Mouse (Mus musculus) R1 (cell line): ENCODE results near the gene BC029722.

Experiments used
- DNase-seq: peaks from one replicate; pipeline ENCODE4 v3.0.0-alpha.2; 2018; ENCODE audit warnings: low read depth, low spot score

The BC029722 gene

GRCm38 (mm10) chr2:155779066-155779465, 40.2 kb downstream of the BC029722 start:
- no peak for DNase-seq

DNA sequence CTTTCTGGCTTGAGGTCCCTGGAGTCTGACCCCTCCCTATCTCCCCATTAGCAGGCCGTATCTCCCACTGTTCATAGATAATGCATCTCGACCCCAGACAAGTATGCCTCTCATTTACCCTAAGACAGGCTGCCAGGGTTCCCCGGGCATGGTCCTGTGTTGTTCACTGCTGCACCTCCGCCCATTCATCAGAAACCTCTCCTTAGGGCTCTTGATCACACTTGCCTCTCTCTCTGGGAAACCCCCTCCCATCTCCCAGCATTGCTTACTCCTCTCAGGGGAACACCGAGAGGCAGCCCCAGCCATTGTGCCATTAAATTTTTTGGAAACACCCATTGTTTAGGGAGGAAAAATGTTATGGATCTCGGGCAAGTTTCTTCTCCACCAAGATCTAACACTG, 41.2 kb downstream of the BC029722 start:
- DNase-seq, result no peak

DNA sequence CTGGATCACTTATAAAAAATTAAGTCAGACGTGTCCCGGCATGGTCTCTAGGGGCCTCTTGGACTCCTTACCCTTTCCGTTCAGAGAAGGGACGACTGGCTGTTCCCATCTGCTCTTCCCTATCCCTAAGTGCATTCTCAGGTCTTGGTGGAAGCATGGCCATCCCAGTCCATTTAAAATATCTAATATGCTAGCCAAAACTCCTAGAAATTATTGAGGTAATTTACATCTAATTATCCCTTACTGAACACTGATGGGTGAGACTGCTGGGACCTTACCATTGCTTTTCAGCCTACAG, 41.6 kb downstream of the BC029722 start:
- DNase-seq, result no peak

GRCm38 (mm10) chr2:155776824-155777687, 42.2 kb downstream of the BC029722 start:
- no peak for DNase-seq

DNA sequence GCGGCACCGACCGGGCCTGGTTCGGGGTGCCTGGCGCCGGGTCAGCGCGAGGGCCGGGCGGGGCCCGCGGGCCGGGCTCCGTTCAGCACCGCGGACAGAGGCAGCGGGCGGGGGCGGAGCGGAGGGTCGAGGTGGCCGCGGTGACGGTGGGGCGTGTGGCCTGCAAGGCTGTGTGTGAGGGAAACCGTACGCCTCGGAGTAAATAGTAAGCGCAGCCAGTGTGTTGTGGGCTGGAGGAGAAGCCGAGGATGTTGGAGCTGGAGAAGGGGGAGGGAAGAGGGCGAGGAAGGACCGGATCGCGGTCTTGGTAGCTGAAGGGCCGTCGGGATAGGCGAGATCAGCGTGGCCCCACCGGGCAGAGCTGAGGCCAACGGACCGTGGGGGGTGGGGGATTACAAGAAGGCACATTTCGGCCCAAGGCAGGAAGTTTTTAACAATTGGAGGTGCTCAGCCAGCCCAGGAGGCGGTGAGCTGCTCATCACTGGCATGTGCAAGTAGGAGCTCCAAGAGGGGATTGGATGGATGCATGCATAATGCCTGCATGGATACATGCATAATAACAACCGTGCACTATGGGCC, 43.5 kb downstream of the BC029722 start:
- DNase-seq, result peak; percentile 59

DNA sequence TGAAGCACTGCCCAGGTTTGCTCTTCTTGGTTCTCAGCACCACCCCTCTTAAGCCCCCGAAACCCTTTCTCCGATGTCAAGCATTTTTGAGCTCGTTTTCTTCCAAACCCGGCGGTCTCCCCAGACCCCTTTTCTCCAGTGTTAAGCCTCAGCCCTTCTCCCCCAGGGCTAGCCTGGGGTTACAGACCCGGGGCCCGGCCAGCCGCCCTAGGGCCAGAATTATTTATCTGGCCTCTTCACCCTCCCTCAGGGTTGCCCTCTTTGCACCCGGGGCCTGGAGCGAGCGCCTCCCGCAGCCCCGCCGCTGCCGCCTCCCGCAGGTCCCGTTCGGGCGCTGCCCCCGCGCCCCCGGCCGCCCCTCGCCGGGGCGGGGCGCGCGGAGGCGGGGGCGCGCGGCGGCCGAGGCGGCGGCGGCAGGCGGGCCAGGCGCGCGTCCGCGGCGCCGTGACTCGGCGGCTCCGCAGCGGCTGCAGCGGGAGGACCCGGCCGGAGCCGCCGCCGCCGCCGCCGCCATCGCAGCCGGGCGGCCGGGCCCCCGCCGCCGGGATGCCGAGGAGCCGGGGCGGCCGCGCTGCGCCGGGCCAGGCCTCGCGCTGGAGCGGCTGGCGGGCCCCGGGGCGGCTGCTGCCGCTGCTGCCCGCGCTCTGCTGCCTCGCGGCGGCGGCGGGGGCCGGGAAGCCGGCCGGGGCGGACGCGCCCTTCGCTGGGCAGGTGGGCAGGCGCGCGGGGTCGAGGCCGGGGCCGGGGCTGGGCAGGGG, 44.1 kb downstream of the BC029722 start, which contains the start of gene Mmp24:
Gene Mmp24, plus strand, starts transcription at position 416 of the 758 bp plus-strand sequence.
- DNase-seq, result peak; percentile 32

- no peak for DNase-seq
Observed at GRCm38 (mm10) chr2:155774261-155774926, 44.8 kb downstream of the BC029722 start.

DNA sequence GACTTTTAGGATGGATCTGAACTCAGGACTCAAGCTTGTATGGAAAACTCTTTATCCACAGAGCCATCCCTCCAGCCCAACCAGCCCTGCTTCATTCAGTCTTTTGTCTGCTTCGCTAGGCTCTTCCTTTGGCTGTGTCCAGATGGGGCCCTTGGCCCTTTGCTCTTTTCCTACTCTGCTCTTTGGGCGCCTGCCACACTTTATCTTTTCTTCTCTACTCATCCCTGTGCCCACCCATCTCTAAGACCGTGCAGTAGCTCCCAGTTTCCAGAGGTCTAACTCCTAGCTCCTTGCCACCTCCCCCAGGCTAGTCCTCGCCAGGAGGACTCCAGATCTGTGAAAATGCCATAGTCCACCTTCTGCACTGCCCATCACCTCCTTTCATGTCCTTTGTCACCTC, 45.6 kb downstream of the BC029722 start:
- no peak for DNase-seq
